Mouse (Mus musculus): ENCODE measurements around the gene Ctbs. TPM values are rescaled to one million over a fixed set of nuclear protein-coding genes. Genes with fewer than 3 reads are reported as not detected.

Ctbs gene
- total RNA-seq (2022): 10 to 100 TPM in 1 of 4 experiments, 1 to 10 TPM in 3; 6.8 to 11.4 (median 9.0) TPM

DNA sequence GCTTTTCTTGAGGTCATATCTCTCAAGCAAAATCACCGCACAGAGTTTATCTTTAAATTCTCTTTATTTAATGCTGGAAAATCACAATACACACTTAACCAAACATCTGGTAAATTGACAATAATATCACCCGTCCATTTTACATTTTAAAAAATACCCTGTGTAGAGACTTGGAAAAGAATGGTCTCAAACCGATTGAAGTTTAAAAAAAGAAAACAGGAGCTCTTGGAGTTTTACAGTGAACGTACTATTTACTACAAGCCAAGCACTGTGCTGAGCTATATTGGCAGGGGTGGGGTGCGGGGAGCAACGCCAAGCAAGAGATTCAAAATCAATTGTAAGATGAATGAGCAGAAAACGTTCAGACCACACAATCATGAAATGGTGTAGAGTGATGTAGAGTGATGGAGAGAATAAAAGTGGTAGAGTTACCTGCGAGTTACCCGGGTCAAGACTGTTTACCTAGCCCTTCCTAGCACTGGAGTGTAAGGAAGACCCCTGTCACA, at the start of gene Ctbs:
TSS of gene Ctbs (plus strand) at position 51 of the 506 bp plus-strand sequence.
- no peak for DNase-seq (ENCODE audit: low spot score in 2 of 2)

DNA sequence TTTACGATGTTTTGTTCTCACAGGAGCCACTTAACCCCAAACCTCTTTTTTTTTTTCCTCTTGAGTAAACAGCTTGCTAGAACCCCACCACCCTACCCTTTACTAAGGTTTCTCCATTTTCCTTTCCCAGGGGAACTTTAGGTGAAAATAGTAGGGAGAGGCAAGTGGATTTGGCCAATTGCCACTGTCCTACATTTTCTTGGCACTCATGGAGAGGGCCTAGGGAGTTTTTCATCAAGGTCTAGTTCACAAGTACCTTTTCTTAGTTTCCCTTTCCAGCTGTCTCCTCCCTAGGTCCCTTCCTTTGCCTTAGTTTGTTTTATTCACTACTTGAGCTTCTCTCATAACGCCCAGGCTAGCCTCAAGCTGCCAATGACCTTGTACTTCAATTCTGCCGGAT, 45.8 kb upstream of the Ctbs start:
- no peak for DNase-seq (ENCODE audit: low spot score in 2 of 2)

DNA sequence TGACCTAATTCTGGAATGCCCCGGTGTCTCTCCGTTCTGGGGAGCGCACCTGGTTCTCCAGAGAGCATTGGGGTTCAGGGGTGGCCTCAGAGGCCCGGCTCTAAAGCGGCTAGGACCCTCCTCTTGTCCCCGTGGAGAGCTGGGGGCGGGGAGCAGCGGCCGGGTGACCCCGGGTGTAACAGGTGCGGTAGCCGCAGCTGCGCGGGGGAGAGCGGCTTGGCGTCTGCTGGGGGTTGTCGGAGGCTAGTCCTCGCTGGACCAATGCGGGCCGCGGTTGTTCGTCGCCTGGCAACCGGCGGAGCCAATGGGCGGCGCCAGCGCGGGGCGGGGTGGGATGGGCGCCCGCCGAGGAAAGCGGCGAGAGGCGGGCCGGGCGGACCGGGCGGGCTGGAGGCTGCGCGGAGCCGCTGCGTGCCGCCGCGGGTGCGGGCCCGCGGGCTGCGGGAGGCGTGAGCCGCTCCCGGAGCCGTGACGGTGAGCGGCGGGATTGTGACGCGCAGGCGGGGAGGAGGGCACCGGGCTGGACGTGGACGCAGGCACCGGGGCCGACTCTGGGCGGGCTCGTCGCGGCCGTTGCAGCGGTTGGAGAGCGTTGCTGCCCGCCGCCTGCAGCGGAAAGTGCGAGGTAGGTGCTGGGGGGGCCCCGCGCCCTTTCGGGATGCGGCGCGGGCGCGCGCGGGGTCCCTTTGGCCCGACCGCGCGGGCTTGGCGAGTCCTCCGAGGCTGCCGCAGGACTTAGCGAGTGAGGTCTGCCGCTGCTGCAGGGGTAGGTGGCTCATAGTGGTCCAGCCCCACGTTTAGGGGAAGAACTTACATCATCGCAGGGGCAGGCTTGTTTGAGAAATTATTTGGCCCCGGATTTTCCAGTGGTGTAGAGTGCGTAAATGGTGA, 45.0 kb upstream of the Ctbs start, which contains the start of gene Ssx2ip:
TSS of gene Ssx2ip (plus strand) at position 332 of the 891 bp plus-strand sequence.
- DNase-seq (ENCODE audit: low spot score in 2 of 2): peak; percentile 93 to 98

DNA sequence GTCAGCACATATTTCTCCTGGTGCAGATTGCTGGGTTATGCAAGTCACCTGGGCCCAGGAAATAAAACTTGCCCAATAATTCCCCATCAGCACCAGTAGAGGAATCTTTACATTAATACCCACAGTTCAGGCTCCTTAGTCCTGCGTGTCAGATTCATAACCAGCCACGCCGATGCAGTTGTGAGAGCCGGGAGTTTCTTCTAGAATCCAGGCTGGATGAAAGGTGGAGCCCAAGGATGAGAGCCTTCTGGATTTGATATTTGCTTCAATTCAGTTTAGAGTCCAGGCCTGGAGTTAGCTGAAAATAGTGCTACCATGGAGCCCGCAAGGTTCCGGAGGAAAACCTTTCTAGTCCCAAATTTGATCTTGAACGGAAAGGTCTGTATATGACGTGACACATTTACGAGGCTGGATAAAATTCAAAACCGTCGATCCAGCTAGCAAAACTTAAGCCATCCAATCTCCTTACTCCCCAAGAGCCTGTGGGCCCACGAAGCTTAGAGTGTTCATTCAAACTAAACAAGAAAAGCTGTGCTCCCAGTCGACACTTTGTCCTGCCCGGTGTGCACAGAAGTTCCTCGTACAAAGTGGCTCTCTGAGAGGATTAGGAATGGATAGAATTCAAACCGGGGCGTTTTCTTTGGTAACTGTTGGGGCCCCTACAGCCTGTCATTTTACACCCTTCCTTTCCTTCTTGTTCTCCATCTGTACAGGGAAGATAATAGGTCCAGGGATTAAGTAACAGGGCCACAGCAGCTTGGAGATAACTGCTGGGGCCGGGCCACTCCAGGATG, 44.2 kb upstream of the Ctbs start:
- DNase-seq (ENCODE audit: low spot score in 2 of 2): no peak

DNA sequence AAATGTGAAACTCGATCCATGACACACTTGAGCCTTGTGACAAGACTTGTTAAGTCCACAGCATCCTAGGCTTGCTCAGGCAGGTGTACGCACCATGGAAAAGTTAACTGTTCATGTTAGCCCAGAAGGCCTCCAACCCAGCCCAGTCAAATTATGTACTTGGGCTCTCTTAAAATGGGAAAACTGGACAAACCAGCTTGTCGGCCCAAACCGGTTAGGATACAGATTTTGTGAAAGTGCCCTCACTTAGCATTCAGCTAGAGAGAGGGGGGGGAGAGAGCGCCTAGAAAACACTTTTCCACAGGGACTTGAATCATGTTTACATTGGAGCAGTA, 43.6 kb upstream of the Ctbs start:
- no peak for DNase-seq (ENCODE audit: low spot score in 2 of 2)

DNA sequence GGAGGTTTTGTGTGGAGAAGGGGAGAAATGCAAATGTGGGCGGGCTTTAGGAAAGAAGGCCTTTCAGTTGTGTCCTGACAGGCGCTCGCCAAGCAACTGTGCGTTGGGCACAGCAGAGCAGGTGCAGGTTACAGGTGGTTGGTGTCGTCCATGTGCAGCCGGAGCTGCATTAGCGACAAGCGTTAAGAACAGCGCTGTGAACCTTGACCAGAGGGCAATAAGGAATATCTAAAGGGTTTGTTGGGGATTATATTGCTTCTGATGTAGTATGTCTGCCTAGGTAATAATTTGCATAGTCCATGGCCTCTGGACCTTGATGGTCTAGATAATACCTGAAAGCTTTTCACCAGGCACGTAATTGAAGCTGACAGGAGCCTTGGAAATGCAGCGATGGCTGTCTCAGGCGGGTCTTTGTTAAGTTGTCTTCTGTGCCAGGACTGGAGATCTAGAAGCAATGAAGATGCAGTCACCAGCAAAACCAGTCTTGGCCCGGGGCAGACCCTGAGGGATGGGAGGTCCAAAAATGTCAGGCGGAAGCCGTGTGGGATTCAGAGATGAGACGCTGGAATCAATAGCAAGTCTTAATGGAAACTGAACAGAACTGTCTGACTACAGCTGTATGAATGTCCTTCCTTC, 42.4 kb upstream of the Ctbs start:
- no peak for DNase-seq (ENCODE audit: low spot score in 2 of 2)

DNA sequence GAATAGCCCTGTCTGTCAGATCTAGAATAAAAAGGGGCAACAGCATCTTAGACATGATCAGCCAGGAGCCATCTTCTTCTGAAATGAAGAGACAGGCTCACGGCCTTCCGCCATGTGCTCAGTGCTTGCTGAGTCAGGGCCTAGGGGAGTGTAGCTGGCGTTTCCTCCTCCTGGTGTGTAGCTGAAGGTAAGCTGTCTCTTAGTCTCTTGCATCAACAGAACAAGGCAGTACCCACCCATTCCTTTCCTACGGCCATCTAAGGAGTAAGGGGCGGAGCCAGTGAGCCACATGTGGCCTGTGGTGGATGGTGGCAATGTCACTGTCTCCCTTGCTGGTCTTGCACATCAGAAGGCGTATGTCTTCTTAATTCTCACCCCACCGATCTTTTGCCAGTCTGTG, 39.5 kb upstream of the Ctbs start:
- no peak for DNase-seq (ENCODE audit: low spot score in 2 of 2)

DNA sequence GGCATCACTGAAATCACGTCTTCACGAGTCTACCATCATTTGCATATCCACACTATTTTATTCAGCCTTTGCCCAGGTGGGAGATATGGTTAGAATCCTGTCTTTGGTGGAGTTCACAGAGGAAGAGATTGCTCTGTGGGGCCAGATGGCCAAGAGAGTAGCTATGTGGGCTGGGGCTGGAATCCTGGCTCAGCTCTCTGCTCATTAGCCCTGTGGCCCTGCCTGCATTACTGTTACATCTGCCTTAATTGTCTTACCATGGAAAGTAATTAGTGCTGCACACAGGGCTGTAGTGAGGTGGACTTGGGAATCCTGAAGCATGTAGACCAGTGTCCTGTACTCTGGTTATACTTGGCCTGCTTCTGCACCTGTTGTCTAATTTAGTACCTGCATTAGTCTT, 37.6 kb upstream of the Ctbs start:
- DNase-seq (ENCODE audit: low spot score in 2 of 2): no peak

DNA sequence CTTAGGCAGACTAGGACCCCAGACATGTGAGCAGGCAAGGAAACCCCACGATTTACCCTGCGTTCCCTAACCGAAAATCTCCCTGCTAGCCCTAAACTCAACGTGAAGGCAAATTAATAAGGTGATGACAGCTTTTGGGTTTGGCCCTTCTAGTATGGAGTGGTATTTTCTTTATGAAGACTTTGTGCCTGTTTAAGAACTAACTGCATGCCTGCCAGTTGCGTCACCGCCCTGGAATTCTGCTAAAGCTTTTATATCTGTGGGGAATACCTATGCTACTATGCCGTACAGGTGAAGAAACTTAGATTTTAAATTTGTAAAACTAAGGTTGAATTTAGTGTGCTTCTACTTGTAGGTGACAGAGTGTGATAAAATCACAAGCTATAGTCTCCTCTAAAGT, 37.1 kb upstream of the Ctbs start:
- no peak for DNase-seq (ENCODE audit: low spot score in 2 of 2)

DNA sequence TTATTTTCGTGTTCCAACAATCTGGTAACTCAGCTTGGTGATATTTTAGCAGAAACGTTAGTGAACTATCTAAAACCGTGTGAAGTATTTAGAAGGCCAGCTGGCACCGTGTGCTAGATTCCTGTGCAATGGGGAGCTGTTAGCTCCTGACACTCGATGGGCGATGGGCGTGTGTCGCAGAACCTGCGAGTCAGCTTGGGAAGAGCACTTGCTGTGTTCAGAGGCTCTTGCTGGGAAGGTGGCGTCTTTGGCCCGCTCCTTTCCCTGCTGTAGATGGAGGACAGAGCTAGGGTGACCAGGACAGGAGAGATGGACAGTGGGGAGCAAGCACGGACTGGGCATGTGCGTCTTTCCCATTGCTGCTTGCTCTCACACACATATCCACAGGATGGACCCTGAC, 36.6 kb upstream of the Ctbs start:
- DNase-seq (ENCODE audit: low spot score in 2 of 2): no peak

DNA sequence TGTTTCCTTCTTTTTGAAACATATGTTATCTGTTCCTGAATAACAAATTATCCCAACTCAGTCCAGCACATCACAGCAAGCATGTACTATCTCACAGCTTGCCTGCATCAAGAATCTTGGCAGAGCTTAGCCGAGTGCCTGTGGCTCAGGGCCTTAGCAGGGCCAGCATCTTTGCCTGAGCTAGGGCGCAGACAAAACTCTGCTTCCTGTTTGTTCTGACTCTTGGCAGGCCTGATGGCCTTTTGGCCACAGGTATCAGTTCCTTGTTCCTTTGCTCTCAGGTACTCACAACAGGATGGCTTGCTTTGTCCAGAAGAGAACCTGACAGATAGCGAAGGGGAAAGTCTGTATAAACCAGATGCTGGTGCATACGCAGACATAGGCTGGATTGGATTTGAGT, 35.6 kb upstream of the Ctbs start:
- DNase-seq (ENCODE audit: low spot score in 2 of 2): peak in 1 of 2 experiments; percentile 35

DNA sequence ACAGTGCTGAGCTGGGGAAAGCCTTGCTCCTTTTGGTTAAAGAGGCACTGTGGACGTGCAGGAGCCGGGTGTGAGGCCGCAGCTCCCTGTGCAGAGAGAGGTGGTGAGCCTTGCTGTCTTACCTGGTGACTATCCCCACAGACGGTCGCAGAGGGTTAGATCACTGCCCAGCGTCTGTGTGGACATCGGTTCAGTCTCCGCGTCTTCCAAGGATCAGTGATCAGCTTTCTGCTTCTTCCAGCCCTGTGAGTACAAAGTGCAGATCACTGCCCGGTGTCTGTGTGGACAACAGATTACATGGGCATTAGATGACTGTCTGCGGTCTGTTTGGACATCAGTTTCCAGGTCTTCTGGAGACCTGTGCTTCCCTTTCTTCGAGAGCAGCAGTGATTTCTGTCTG, 35.0 kb upstream of the Ctbs start:
- no peak for DNase-seq (ENCODE audit: low spot score in 2 of 2)

DNA sequence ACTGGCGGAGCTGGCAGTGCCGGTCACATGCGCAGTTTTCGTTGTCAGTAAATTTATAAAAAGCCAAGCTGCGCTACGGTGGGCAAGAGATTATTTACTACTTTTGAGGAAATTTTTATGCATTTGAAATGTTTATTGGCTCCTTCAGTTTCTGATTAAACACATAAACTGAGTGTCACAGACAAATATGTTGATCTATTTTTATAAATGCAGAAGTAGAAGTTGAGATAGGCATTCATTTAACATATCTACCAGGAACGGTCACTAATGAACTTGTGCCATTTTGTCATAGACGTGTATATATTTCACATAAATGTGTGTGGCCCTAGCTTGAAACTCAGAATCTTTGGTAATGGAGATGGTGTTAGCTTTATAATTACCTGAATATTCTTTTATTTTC, 31.7 kb upstream of the Ctbs start:
- no peak for DNase-seq (ENCODE audit: low spot score in 2 of 2)

DNA sequence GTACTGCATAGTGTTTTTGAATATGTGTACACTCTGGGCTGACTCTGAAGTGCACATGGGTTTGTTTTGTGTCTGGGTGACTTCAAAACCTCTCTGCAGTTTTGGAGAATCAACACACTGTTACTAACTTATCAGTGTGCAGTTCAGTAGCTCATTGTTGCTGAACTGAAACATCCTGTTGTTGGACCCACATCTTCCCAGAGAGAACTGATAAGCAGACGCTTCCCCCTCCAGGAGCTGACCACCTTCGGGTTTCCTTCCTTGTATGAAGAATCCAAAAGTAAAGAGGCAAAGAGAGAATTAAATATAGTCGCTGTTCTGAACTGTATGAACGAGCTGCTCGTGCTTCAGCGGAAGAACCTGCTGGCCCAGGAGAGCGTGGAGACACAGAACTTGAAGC, 30.7 kb upstream of the Ctbs start:
- DNase-seq (ENCODE audit: low spot score in 2 of 2): no peak

DNA sequence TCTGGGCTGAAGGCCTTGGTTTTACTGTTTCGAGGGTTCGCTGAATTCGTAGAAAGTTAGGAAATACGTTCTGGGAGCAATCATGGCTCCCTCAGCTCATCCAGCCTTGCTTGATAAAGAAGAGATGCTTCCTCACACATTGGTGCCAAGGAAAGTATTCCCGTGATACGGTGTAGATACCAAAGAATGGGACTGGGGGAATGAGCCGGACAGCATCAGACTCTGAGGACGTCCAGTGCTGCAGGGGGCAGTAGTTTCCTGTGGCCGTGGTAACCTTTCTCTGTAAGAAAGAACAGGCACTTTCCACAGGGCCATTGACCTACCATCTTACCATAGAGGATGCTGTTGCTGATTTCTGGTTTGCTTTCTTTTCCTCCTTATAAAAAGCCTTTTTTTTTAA, 30.1 kb upstream of the Ctbs start:
- DNase-seq (ENCODE audit: low spot score in 2 of 2): no peak

DNA sequence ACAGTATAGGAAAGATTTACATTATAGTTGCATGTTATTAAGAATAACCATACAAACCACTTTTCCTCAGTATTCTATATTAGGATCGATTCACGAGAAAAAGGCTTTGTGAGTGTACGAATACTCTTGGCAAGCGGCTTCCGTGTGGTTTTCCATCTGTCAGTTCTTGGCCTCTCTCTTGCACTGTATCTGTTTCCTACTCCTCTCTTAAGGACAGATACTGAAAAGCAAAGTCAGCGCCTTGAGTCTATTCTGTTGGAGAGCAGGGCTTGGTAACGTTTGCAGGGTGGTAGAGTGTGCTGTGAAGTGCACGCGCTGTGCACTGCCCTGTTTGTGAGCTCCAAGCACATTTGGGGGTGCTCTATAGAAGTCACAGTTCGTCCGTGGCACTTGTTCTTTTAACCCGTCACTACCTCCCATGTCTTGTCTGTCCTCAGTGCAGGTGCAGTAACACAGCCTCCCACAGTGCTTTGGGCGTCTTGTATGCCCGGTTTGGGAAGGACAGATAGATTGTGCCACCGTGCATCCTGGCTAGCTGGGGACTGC, 29.5 kb upstream of the Ctbs start:
- DNase-seq (ENCODE audit: low spot score in 2 of 2): no peak

DNA sequence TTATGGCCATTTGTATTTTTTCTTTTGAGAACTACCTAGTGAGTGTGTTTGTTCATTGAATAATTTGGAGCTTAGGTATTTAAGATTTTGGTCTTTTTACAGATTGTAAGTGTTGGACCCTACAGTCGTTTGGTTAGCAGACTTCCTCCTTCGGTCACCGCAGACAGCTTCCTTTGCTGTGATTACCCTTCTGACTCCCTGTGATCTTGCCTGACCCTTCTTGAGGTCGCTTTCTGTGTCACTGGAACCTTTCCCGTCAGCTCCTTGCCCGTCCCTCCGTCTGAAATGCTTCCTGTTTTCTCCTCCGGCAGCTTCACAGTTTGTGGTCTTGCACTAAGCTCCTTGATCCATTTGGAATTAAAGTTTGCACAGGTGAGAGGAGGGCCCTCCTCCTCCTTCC, 27.8 kb upstream of the Ctbs start:
- DNase-seq (ENCODE audit: low spot score in 2 of 2): no peak

DNA sequence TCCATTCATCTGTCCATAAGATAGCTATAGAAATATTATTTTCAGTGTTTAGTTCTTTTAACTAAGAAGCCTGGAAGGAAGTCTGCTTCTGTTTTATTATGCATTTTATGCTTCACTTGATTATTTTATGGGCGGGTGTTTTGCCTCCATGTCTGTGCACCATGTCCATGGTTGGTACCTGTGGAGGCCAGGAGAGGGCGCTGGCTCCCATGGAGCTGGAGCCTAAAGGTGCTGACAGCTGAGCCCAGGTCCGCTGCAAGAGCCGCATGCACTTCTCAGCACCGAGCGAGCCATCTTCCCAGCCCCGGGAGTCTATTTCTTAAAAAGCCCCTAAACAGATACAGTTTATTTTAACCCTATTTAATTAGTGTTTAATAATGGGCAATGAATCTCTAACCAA, 25.9 kb upstream of the Ctbs start:
- no peak for DNase-seq (ENCODE audit: low spot score in 2 of 2)

DNA sequence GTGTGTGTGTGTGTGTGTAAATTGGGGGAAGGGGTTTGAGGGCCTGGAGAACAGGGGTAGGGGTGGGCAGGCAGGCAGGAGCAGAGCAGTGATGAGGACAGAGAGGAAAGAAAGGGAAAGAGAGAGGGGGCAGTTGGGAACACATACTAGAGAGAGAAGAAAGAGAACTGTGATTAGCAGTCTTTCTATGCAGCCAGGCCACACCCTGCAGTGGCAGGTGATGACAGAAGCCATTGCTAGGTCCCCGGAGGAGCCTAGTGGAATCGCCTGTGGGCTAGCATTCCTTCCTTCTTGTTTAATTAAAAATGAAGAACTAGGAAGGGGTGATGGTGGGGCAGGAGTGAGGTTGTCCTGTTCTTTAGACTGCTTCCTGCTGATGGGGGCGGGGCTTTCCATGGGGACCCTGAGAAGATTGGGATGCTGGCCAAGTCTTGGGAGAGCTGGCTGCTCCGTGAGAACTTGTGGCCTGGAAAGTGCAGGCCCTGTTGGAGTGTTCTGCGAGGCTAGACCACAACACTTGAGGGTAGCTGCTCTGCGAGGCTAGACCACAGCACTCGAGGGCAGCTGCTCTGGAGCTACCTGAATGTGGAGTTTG, 25.2 kb upstream of the Ctbs start:
- no peak for DNase-seq (ENCODE audit: low spot score in 2 of 2)

DNA sequence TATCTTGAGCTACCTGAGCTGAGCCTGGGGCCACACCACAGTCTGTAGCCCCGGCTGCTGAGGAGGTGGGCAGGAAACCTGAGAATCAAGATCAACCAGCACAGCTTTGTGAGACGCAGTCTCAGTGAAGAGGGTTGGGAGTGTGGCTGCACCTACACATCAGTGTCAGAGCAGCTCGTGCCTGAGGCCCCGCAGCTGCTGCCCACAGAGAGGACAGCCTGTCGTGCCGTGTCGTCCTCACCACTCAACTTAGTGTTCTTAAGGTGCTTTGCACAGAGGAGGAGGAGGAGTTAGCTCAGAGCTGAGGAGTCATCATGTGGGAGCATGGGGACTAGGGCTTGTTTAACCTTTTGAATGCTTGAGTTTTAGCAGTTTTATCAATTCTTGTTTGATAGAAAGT, 23.7 kb upstream of the Ctbs start:
- DNase-seq (ENCODE audit: low spot score in 2 of 2): no peak

DNA sequence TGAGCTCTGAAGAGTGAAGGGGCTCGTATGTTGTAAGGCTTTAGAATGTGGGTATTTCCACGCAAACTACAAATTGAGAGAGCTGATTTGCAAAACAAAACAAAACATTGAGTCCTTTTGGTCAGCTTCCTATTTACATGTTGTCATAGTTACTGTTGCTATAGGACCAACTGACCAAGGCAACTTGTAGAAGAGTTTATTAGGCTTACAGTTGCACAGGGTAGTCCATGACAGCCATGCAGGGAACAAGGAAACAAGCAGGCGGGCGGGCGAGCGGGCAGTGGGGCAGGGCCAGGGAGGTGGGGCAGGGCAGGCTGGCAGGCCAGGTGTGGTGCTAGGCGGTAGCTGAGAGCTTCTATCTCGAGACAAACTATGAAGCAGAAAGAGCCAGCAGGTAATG, 23.1 kb upstream of the Ctbs start:
- no peak for DNase-seq (ENCODE audit: low spot score in 2 of 2)

Data from layer of hippocampus, adult 8-10 months (tissue).